Mouse (Mus musculus) liver, postnatal 0 days (tissue): ENCODE measurements around the gene Inpp5e.

Source experiments
- CTCF ChIP-seq: sonication (generic); IDR thresholded peaks from 2 replicates; pipeline ENCODE4 v1.5.1; 2016; ENCODE audit warnings: antibody characterized with exemption, low read depth
- EP300 ChIP-seq: IDR thresholded peaks from 2 replicates; pipeline ENCODE4 v1.6.1; 2016; ENCODE audit warnings: antibody characterized with exemption, low read depth, mild to moderate bottlenecking

DNA sequence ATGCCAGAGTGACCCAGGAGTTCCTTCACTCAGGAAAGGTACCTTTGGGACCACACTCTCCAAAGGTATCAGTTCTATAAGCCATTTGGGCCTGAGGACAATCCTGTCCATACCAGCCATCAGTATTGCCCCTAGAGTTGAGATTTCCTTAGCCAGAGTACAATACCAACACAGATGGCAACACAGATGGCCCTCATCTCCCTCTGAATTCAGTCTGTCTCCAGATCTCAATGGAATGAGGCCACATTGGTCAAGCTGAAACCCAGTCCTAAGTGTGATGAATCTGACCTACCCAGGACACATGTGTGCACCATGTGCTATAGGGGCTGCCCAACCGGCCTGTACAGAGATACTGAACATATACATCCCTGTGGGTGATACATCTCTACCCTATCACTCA, 6.7 kb downstream of the Inpp5e start:
- no peak for TF ChIP-seq CTCF
- TF ChIP-seq EP300: no peak
